Mouse (Mus musculus): ENCODE measurements at regions not wholly inside any gene's neighbourhood (a gene's known extent, or its start where the extent isn't known, plus 50 kb on each side); places are given as distances from the start of the nearest gene placed in this dataset.

DNA sequence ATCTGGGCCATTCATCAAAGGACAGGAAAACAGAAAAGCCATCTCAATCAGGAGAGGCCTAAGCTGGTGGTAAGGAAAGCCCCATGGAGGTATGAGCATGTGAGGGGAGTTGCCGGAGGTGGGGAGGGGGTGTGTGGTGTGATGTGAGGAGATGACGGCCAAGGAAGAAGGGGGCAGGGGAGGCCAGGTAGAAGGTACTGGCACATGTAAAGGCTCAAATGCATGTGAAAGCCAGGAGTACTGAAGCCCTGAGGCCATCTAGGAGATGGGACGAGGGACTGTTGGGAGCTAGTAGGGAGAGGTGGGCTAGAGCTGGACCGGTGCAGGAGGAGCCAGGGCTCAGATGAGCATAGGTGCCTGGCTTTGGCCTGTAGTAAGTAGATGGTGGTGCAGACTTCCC is 98.4 kb downstream of the 1810010D01Rik start:
- TF ChIP-seq EP300 (IDR thresholded peaks at IDR 0.05; ENCODE audit: low read depth): no peak
- TF ChIP-seq CTCF (IDR thresholded peaks at IDR 0.05; ENCODE audit: low read depth): no peak

Data from liver, postnatal 0 days (tissue).